Comparison of ENCODE assay signal across 7 mouse cellular contexts in genomic region chr5:107221892-107222669, GRCm38 (mm10).
DNase-seq lines count a peak whose midpoint lies in the region; ATAC-seq lines count a peak whose summit lies in the region.

No protein-coding gene starts in this region.

- no peaks in the 10 kb centered on the region for H3K9me3 ChIP-seq in liver, embryonic 13.5 days (replicated peaks)
- no peaks in the 10 kb centered on the region for H3K9me3 ChIP-seq in hindbrain, embryonic 14.5 days (ENCODE audit: control insufficient read depth, low read length)

- H3K4me3 ChIP-seq in liver, embryonic 13.5 days (replicated peaks) = no peak overlapping the region
- H3K4me3 ChIP-seq in hindbrain, embryonic 14.5 days (replicated peaks; ENCODE audit: low read length) = no peak overlapping the region

- peak overlapping the region; percentile 24; the same call in 1 of the 2 replicates for H3K27ac ChIP-seq in liver, embryonic 13.5 days
- H3K27ac ChIP-seq in hindbrain, embryonic 14.5 days = peak overlapping the region; percentile 58; the same call in 1 of the 2 replicates

- 78% methylated on average over 17 of the region's 17 CpGs for WGBS in liver, embryonic 13.5 days (ENCODE audit: insufficient replicate concordance)
- WGBS in hindbrain, embryonic 14.5 days = 40% methylated on average over 17 of the region's 17 CpGs

- no peak overlapping the region for H3K9ac ChIP-seq in liver, embryonic 13.5 days
- H3K9ac ChIP-seq in hindbrain, embryonic 14.5 days = 0 out of 2 replicates have a peak overlapping the region, but pooled peaks have one; percentile 9

- H3K36me3 ChIP-seq in liver, embryonic 13.5 days = peaks cover 3% of the 10 kb centered on the region; the same call in 1 of the 2 replicates
- H3K36me3 ChIP-seq in hindbrain, embryonic 14.5 days (replicated peaks; ENCODE audit: control insufficient read depth, insufficient read depth) = no peaks in the 10 kb centered on the region

- no peaks in the 10 kb centered on the region for H3K27me3 ChIP-seq in liver, embryonic 13.5 days
- no peaks in the 10 kb centered on the region; the same call in 1 of the 2 replicates for H3K27me3 ChIP-seq in hindbrain, embryonic 14.5 days (ENCODE audit: control insufficient read depth, insufficient read depth, low read length)

- no peak for DNase-seq in liver, embryonic 13.5 days
- DNase-seq in liver = no peak
- peak; percentile 51 to 66 for DNase-seq in cerebellum, postnatal 36 days
- DNase-seq in hindbrain, embryonic 14.5 days (ENCODE audit: low spot score) = peak; percentile 57
- DNase-seq in lung, postnatal 4 days = peak; percentile 73 to 82
- DNase-seq in layer of hippocampus, adult 9-10 months (ENCODE audit: low spot score) = no peak
- DNase-seq in ovary, postnatal 36 days (ENCODE audit: low spot score) = no peak

- no peak overlapping the region for H3K4me2 ChIP-seq in liver, embryonic 13.5 days
- H3K4me2 ChIP-seq in hindbrain, embryonic 14.5 days (replicated peaks) = peak overlapping the region; percentile 18

- no peak for ATAC-seq in liver, embryonic 13.5 days (ENCODE audit: low read depth)
- peak; percentile 34; the same call in 1 of the 2 replicates for ATAC-seq in hindbrain, embryonic 14.5 days (ENCODE audit: low FRiP score)

- peaks cover 87% of the 10 kb centered on the region for H3K4me1 ChIP-seq in liver, embryonic 13.5 days (replicated peaks)
- H3K4me1 ChIP-seq in hindbrain, embryonic 14.5 days (replicated peaks; ENCODE audit: control insufficient read depth, insufficient read depth, low read length) = peaks cover 19% of the 10 kb centered on the region

Comparison
In these comparisons a context has a peak if more than half of its experiments do, and no peak if none do; other contexts are left out.
1. DNase-seq: peak in cerebellum, postnatal 36 days (2 of 2), hindbrain, embryonic 14.5 days (single experiment) and lung, postnatal 4 days (2 of 2); none in liver, embryonic 13.5 days (single experiment), liver (single experiment), layer of hippocampus, adult 9-10 months (single experiment) and ovary, postnatal 36 days (single experiment).